Mouse (Mus musculus) midbrain, postnatal 0 days (tissue): ENCODE data around the gene Gm20696. TPM values are rescaled to one million over a fixed set of nuclear protein-coding genes. Genes with fewer than 3 reads are reported as not detected.

Experiments used
- ATAC-seq: fragments of 200-750 bp; cut with Nextera tagmentation; 2 replicates; pipeline ENCODE4 v1.8.0; 2017; ENCODE audit warnings: moderate number of reproducible peaks, mild to moderate bottlenecking, moderate TSS enrichment, moderate library complexity; ENCODE audit not compliant: low FRiP score
- DNase-seq: peaks from one replicate; pipeline ENCODE4 v3.0.0-alpha.2; 2015; ENCODE audit warnings: low spot score
- H3K27ac ChIP-seq: fragments of 300-500 bp; sonication (generic); 2 replicates; pipeline ENCODE4 v1.5.1; 2014; ENCODE audit warnings: low read depth, mild to moderate bottlenecking, low read length, mixed read lengths
- H3K27me3 ChIP-seq: fragments of 300-500 bp; sonication (generic); 2 replicates; pipeline ENCODE4 v1.6.1; 2014; ENCODE audit warnings: low read length, control low read depth, mixed read lengths; ENCODE audit not compliant: insufficient read depth
- H3K36me3 ChIP-seq: fragments of 300-500 bp; sonication (generic); 2 replicates; pipeline ENCODE4 v1.6.1; 2014; ENCODE audit warnings: low read length, control low read depth, mixed read lengths; ENCODE audit not compliant: insufficient read depth
- H3K4me1 ChIP-seq: fragments of 300-500 bp; sonication (generic); 2 replicates; pipeline ENCODE4 v1.6.1; 2014; ENCODE audit warnings: mild to moderate bottlenecking, control low read depth, antibody characterized with exemption, low read length, mixed read lengths; ENCODE audit not compliant: insufficient read depth
- H3K4me2 ChIP-seq: fragments of 300-500 bp; sonication (generic); 2 replicates; pipeline ENCODE4 v1.6.1; 2014; ENCODE audit warnings: low read depth, mild to moderate bottlenecking, low read length, mixed read lengths; ENCODE audit not compliant: poor library complexity, severe bottlenecking
- H3K4me3 ChIP-seq: fragments of 300-500 bp; sonication (generic); 2 replicates; pipeline ENCODE4 v1.5.1; 2014; ENCODE audit warnings: low read depth, mild to moderate bottlenecking, low read length, moderate library complexity
- H3K9ac ChIP-seq: fragments of 300-500 bp; sonication (generic); replicated peaks from 2 replicates; pipeline ENCODE4 v1.6.1; 2014; ENCODE audit warnings: mild to moderate bottlenecking, low read length, moderate library complexity, mixed read lengths; ENCODE audit not compliant: poor library complexity, severe bottlenecking
- H3K9me3 ChIP-seq: fragments of 300-500 bp; sonication (generic); 2 replicates; pipeline ENCODE4 v1.6.1; 2016; ENCODE audit warnings: low read length, control low read depth
- CTCF ChIP-seq: IDR thresholded peaks from 2 replicates; pipeline ENCODE4 v1.5.1; 2016; ENCODE audit warnings: antibody characterized with exemption, mild to moderate bottlenecking
- WGBS: fragments of 180-500 bp; shearing (Covaris S2); extraction: QIAGEN DNeasy Blood & Tissue Kit; methylation state at CpG from one replicate; pipeline ENCODE4 v1.1.7; 2014; 5-methylcytosine and 5-hydroxymethylcytosine counted together
- polyA plus RNA-seq: library from polyadenylated mRNA; unstranded; fragments of >200 nt; fragmentation: Nextera tagmentation; extraction: Ambion mirVana; gene quantifications from 2 replicates; pipeline ENCODE4 v1.2.1, GENCODE M21; 2015
- total RNA-seq: library from RNA; depleted of rRNA; stranded (reverse); fragments of >200 nt; gene quantifications from 2 replicates; pipeline ENCODE4 v1.2.3, GENCODE M21; 2014

The Gm20696 gene
- total and polyA plus RNA-seq, 2 experiments from 2014 or later: 1.1 to 2.9 TPM

DNA sequence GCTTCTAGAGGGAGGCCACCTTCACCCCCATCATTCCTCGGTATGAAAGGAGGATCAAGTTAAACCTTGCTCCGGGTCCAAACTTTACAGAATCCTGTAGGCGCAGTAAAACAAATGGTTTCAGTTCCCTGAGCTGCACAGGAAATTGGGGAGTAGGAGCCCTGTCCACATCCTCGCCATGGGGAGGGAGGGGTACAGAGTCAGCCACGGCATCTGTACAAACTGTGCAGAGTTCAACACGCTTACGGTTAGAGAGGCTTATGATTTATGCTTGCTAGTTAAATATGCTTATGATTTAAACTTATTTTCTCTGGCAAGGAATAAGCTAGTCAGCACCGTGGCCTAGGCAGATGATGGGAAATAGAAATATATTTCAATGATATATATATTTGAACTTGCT lies 47.1 kb downstream of the Gm20696 start:
- TF ChIP-seq CTCF: no peak
- no peak for ATAC-seq
- Histone ChIP-seq H3K27me3 (no peaks in the 10 kb centered on the region), H3K4me1 (peaks cover 2% of the 10 kb centered on the region; the same call in 1 of the 2 replicates), H3K9me3 (no peaks in the 10 kb centered on the region), H3K9ac (no peak overlapping the region), H3K4me2 (no peak overlapping the region), H3K4me3 (no peak overlapping the region), H3K27ac (no peak overlapping the region), H3K36me3 (no peaks in the 10 kb centered on the region)
- DNase-seq: no peak
- 81% methylated on average over 8 of the region's 8 CpGs for WGBS

DNA sequence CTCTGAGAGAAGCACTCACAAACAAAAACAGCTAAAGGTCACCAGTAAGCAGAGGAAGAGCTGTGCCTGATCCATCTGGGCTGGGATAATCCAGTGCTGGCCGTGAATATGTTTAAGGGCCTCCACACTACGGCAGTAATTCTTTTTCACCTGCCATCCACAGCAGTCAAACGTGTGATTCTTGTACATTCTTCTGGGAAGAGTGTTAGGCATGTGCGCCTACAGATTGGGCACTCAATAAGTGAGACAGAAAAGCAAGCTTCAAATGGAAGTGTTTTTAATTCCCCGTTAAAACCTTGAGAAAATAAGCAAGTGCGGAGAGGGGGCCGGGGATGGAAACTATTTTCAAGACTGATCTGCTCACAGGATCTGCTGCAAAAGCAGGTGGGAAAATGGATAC lies 48.7 kb downstream of the Gm20696 start:
- Histone ChIP-seq H3K27ac (no peak overlapping the region), H3K4me1 (peaks cover 2% of the 10 kb centered on the region; the same call in 1 of the 2 replicates), H3K36me3 (no peaks in the 10 kb centered on the region), H3K27me3 (no peaks in the 10 kb centered on the region), H3K9ac (no peak overlapping the region), H3K9me3 (no peaks in the 10 kb centered on the region), H3K4me3 (no peak overlapping the region), H3K4me2 (no peak overlapping the region)
- TF ChIP-seq CTCF: no peak
- ATAC-seq (no peak), DNase-seq (no peak)
- 64% methylated on average over 7 of the region's 7 CpGs for WGBS

DNA sequence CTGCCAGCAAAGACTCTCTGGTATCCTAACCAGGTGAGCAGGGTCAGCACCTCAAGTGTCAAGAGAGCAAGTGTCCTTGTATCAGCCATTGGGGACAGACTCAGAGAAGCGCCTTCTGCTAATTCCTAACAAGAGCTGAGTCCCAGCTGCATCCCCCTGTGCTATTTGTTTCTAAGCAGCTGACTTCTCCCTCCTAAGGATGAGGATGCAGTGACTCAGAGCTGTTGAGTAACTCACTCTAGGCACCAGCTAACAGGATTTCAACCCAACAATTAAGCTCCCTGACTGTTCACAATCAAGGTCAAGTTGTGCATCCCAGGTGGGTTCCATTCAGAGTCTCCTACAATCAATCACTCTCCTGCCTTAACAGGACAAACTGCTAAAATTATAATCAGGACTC lies 49.2 kb downstream of the Gm20696 start:
- no peak overlapping the region for H3K9ac ChIP-seq
- H3K27me3 ChIP-seq: no peaks in the 10 kb centered on the region
- no peak overlapping the region for H3K27ac ChIP-seq
- no peak for TF ChIP-seq CTCF
- H3K4me1 ChIP-seq: peaks cover 2% of the 10 kb centered on the region; the same call in 1 of the 2 replicates
- no peaks in the 10 kb centered on the region for H3K36me3 ChIP-seq
- no peak overlapping the region for H3K4me3 ChIP-seq
- 75% methylated on average over 1 of the region's 1 CpGs for WGBS
- no peak for ATAC-seq
- DNase-seq: no peak
- H3K4me2 ChIP-seq: no peak overlapping the region
- H3K9me3 ChIP-seq: no peaks in the 10 kb centered on the region

DNA sequence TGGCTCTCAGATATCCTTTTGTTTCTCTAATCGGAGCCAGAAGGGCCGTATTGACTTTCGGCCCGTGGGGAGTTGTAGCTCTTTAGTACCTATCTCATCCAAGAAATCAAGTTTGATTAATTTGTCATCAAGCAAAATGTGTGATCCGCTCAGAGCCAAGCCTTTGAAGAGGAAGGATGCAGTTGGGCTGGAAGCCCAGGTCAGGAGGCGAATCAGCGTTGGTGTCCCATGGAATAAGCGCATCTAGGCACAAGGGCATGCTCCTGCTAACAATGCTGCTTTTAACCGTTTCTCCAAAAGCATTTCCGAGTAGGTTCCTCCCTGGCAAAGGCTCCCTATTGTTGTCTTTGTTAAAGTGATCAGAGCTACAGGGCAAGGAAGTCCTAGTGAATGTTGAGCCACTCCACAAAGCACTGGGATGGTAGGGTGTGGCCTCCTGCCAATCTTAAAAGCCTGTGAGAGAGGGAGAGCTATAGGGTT lies 51.3 kb downstream of the Gm20696 start:
- Histone ChIP-seq H3K4me3 (no peak overlapping the region), H3K4me2 (no peak overlapping the region), H3K27ac (no peak overlapping the region), H3K27me3 (no peaks in the 10 kb centered on the region), H3K36me3 (no peaks in the 10 kb centered on the region), H3K9me3 (no peaks in the 10 kb centered on the region), H3K4me1 (peaks cover 2% of the 10 kb centered on the region; the same call in 1 of the 2 replicates), H3K9ac (no peak overlapping the region)
- WGBS: 21% methylated on average over 10 of the region's 10 CpGs
- DNase-seq: peak; percentile 48
- ATAC-seq: no peak
- TF ChIP-seq CTCF: no peak

DNA sequence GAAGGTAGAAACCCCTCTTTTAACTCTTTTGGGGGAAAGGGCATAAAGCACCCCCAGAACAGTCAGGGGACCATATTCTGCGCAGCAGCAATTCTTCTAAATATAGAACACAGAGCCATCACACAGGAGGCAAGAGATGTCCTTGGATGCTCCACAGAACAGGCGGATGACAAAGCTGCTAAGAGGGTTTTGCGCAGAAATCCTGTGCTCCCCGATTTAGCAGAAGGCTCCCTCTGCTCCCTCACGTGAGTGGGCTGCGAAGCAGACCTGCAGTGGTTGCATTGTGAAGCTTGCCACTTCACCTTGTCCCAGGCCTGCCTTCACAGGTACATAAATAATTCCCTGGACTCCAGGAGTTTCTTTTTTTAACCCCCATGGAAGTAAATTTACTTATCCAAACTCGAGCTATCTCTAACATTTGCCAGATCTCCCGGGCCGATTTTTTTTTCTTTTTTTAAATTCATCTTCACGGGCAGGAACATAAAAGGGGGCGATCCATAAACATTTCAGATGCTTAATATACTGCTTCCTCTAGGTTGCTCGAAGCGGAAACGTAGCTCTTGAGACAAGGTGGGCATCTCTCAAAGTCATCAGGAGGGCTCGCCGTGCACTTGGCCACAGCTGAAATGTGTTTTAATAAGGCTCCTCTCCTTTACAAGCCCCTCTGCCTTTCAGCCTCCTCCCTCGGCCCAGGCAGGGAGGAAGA lies 51.9 kb downstream of the Gm20696 start:
- Histone ChIP-seq H3K27me3 (no peaks in the 10 kb centered on the region), H3K27ac (no peak overlapping the region), H3K9me3 (no peaks in the 10 kb centered on the region), H3K36me3 (no peaks in the 10 kb centered on the region), H3K4me3 (no peak overlapping the region), H3K9ac (no peak overlapping the region), H3K4me1 (peaks cover 2% of the 10 kb centered on the region; the same call in 1 of the 2 replicates), H3K4me2 (no peak overlapping the region)
- ATAC-seq (no peak), DNase-seq (no peak)
- TF ChIP-seq CTCF: no peak
- WGBS: 56% methylated on average over 17 of the region's 17 CpGs

DNA sequence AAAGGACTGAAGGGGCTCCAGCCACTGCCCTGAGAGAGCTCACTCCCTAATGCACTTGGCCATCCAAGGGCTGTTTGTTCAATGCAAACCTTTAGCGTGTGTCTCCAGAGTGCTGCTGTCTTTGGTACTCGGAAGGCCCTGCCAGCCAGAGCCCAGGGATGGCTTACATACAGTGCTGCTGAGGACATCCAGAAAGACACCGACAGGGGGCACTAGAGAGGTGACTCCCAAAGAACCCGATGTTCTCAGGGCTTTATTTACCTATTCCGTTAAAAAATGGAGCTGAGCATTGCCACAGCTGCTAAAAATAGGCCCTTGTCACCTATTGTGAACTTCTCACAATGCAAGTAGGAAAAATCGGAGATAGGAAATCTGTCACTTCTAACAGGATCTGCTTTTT lies 54.7 kb downstream of the Gm20696 start:
- peak; percentile 42 for TF ChIP-seq CTCF
- WGBS: 63% methylated on average over 6 of the region's 6 CpGs
- Histone ChIP-seq H3K9me3 (no peaks in the 10 kb centered on the region), H3K4me3 (no peak overlapping the region), H3K27ac (no peak overlapping the region), H3K4me1 (peaks cover 2% of the 10 kb centered on the region; the same call in 1 of the 2 replicates), H3K4me2 (no peak overlapping the region), H3K9ac (no peak overlapping the region), H3K27me3 (no peaks in the 10 kb centered on the region), H3K36me3 (no peaks in the 10 kb centered on the region)
- DNase-seq (no peak), ATAC-seq (no peak)
